Mouse (Mus musculus) E14TG2a.4 (cell line): ENCODE data around the gene Dnmt1.

Source experiments
- H3K27me3 ChIP-seq: 2 replicates; pipeline ENCODE4 v1.6.1; 2014; ENCODE audit warnings: low read length, control low read depth; ENCODE audit not compliant: insufficient read depth
- H3K36me3 ChIP-seq: 2 replicates; pipeline ENCODE4 v1.6.1; 2014; ENCODE audit warnings: low read length, control low read depth; ENCODE audit not compliant: insufficient read depth
- H3K4me1 ChIP-seq: replicated peaks from 2 replicates; pipeline ENCODE4 v1.6.1; 2014; ENCODE audit warnings: low read depth, low read length, control low read depth
- H3K4me3 ChIP-seq: replicated peaks from 2 replicates; pipeline ENCODE4 v1.5.1; 2014; ENCODE audit warnings: mild to moderate bottlenecking, low read length
- H3K9me3 ChIP-seq: 2 replicates; pipeline ENCODE4 v1.6.1; 2014; ENCODE audit warnings: low read length, control low read depth
- CTCF ChIP-seq: conservative IDR thresholded peaks from 2 replicates; pipeline ENCODE4 v1.5.1; 2014; ENCODE audit warnings: low read length
- NANOG ChIP-seq: IDR thresholded peaks from 2 replicates; pipeline ENCODE4 v1.6.1; 2014; ENCODE audit warnings: borderline replicate concordance, low read length, mixed read lengths
- POU5F1 ChIP-seq: IDR thresholded peaks from 2 replicates; pipeline ENCODE4 v1.6.1; 2014; ENCODE audit warnings: low read length, borderline replicate concordance

Gene Dnmt1

GRCm38 (mm10) chr9:20973001-20973681 lies 13.5 kb upstream of the Dnmt1 start:
- peaks cover 84% of the 10 kb centered on the region for H3K4me1 ChIP-seq
- no peaks in the 10 kb centered on the region for H3K9me3 ChIP-seq
- peak overlapping the region; percentile 74 for H3K4me3 ChIP-seq
- no peaks in the 10 kb centered on the region for H3K27me3 ChIP-seq
- TF ChIP-seq POU5F1, result no peak
- TF ChIP-seq NANOG, result no peak
- TF ChIP-seq CTCF, result no peak
- H3K36me3 ChIP-seq, result peaks cover 59% of the 10 kb centered on the region

GRCm38 (mm10) chr9:20972141-20972992 lies 12.7 kb upstream of the Dnmt1 start:
- Histone ChIP-seq H3K4me3 (peak overlapping the region; percentile 74), H3K4me1 (peaks cover 84% of the 10 kb centered on the region), H3K9me3 (no peaks in the 10 kb centered on the region), H3K36me3 (peaks cover 66% of the 10 kb centered on the region), H3K27me3 (no peaks in the 10 kb centered on the region)
- TF ChIP-seq CTCF (no peak), NANOG (no peak), POU5F1 (no peak)

- peaks cover 84% of the 10 kb centered on the region for H3K4me1 ChIP-seq
- H3K27me3 ChIP-seq, result no peaks in the 10 kb centered on the region
- H3K9me3 ChIP-seq, result no peaks in the 10 kb centered on the region
- H3K36me3 ChIP-seq, result peaks cover 73% of the 10 kb centered on the region
- H3K4me3 ChIP-seq, result peak overlapping the region; percentile 74
- no peak for TF ChIP-seq POU5F1
Measured at GRCm38 (mm10) chr9:20971751-20972140, 12.1 kb upstream of the Dnmt1 start.

- TF ChIP-seq CTCF (no peak), POU5F1 (no peak)
- no peaks in the 10 kb centered on the region for H3K27me3 ChIP-seq
- H3K36me3 ChIP-seq, result peaks cover 67% of the 10 kb centered on the region
- peak overlapping the region; percentile 60; the same call in 1 of the 2 replicates for H3K4me3 ChIP-seq
- H3K9me3 ChIP-seq, result no peaks in the 10 kb centered on the region
- H3K4me1 ChIP-seq, result peaks cover 81% of the 10 kb centered on the region
Measured at GRCm38 (mm10) chr9:20966747-20967146, 7.1 kb upstream of the Dnmt1 start.

- Histone ChIP-seq H3K9me3 (no peaks in the 10 kb centered on the region), H3K36me3 (peaks cover 60% of the 10 kb centered on the region), H3K27me3 (no peaks in the 10 kb centered on the region), H3K4me1 (peaks cover 73% of the 10 kb centered on the region), H3K4me3 (no peak overlapping the region)
- TF ChIP-seq CTCF (no peak), POU5F1 (no peak), NANOG (no peak)
Measured at GRCm38 (mm10) chr9:20966008-20966407, 6.3 kb upstream of the Dnmt1 start.

- TF ChIP-seq NANOG (no peak), CTCF (no peak), POU5F1 (no peak)
- H3K4me1 ChIP-seq, result peaks cover 69% of the 10 kb centered on the region
- H3K4me3 ChIP-seq, result no peak overlapping the region
- no peaks in the 10 kb centered on the region for H3K27me3 ChIP-seq
- no peaks in the 10 kb centered on the region for H3K9me3 ChIP-seq
- H3K36me3 ChIP-seq, result peaks cover 56% of the 10 kb centered on the region
Measured at GRCm38 (mm10) chr9:20965606-20966005, 5.9 kb upstream of the Dnmt1 start.

DNA sequence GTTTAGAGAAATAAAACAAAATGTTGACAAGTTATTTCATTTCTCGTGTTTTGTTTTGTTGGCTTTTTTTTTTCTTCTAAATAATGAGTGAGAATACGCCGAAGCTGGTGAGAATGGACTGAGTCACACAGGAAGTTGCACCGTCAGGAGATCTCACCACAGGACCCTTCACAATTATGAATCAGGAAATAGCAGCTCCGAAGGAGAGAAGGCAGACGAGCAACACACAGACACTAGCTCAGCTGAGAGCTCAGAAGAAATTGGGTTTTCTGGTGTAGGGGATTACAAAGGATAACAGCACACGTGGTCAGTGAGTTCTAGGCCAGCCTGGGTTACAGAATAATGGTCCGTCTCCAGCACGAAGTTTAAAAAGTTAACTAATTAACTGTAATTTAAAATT lies 1.9 kb upstream of the Dnmt1 start:
- Histone ChIP-seq H3K27me3 (no peaks in the 10 kb centered on the region), H3K4me1 (peaks cover 45% of the 10 kb centered on the region), H3K36me3 (peaks cover 19% of the 10 kb centered on the region), H3K4me3 (no peak overlapping the region), H3K9me3 (no peaks in the 10 kb centered on the region)
- TF ChIP-seq CTCF, result no peak
- TF ChIP-seq NANOG, result no peak
- no peak for TF ChIP-seq POU5F1

DNA sequence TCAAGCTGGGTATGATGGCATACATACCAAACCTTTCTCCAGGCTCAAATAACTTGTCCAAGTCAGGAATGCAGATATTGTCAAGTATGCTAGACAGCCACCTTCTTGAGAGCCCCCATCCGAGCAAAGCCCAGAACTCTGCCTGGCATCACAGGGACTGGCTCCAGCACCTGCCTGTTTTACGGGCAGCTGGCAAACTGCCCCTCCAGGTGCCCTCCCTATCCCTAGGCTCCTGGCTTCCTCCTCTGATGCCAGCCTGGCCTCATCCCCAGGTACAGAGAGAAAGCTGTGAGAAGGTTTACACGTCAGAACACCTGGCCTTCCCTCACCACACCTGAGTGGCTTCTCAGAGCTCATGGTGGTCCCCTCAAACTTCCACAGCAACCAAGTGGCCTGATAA lies 2.7 kb downstream of the Dnmt1 start:
- TF ChIP-seq POU5F1, result no peak
- no peak for TF ChIP-seq NANOG
- TF ChIP-seq CTCF, result no peak
- Histone ChIP-seq H3K9me3 (no peaks in the 10 kb centered on the region), H3K4me1 (peaks cover 20% of the 10 kb centered on the region), H3K36me3 (no peaks in the 10 kb centered on the region), H3K27me3 (no peaks in the 10 kb centered on the region), H3K4me3 (no peak overlapping the region)
